Mouse (Mus musculus): ENCODE measurements around the gene Dynll2.
A peak's percentile ranks its signal among the peaks of the same experiment; 100 is the strongest.
"Not testable (repeated sequence)": the region's sequence is repeated elsewhere in the genome, so short reads cannot be mapped to it uniquely, and the experiment has no call there.

The Dynll2 gene

GRCm38 (mm10) chr11:87986141-87986741 lies 1.1 kb downstream of the Dynll2 start:
- peak; percentile 76 for DNase-seq

- no peak for DNase-seq
Measured at GRCm38 (mm10) chr11:87985643-87986042, 1.7 kb downstream of the Dynll2 start.

- no peak for DNase-seq
Measured at GRCm38 (mm10) chr11:87984571-87984970, 2.8 kb downstream of the Dynll2 start.

- no peak for DNase-seq
Measured at GRCm38 (mm10) chr11:87978905-87979304, 8.4 kb downstream of the Dynll2 start.

GRCm38 (mm10) chr11:87977021-87977420 lies 10.3 kb downstream of the Dynll2 start:
- not testable (repeated sequence) for DNase-seq

GRCm38 (mm10) chr11:87974477-87975181 lies 12.7 kb downstream of the Dynll2 start:
- peak; percentile 57 for DNase-seq

GRCm38 (mm10) chr11:87973559-87974305 lies 13.6 kb downstream of the Dynll2 start:
- DNase-seq = no peak

GRCm38 (mm10) chr11:87972829-87973228 lies 14.5 kb downstream of the Dynll2 start:
- DNase-seq = no peak

GRCm38 (mm10) chr11:87968356-87969122 lies 18.8 kb downstream of the Dynll2 start:
- DNase-seq = no peak

- DNase-seq = peak; percentile 89
Measured at GRCm38 (mm10) chr11:87967692-87968289, 19.5 kb downstream of the Dynll2 start.

GRCm38 (mm10) chr11:87966214-87966613 lies 21.1 kb downstream of the Dynll2 start:
- DNase-seq = no peak

- DNase-seq = no peak
Measured at GRCm38 (mm10) chr11:87965293-87965692, 22.0 kb downstream of the Dynll2 start.

- DNase-seq = no peak
Measured at GRCm38 (mm10) chr11:87957066-87957465, 30.3 kb downstream of the Dynll2 start.

- no peak for DNase-seq
Measured at GRCm38 (mm10) chr11:87955144-87955543, 32.2 kb downstream of the Dynll2 start.

GRCm38 (mm10) chr11:87949990-87950389 lies 37.3 kb downstream of the Dynll2 start:
- DNase-seq = no peak

GRCm38 (mm10) chr11:87935467-87935866 lies 51.9 kb downstream of the Dynll2 start:
- no peak for DNase-seq

- DNase-seq = no peak
Measured at GRCm38 (mm10) chr11:87933731-87934130, 53.6 kb downstream of the Dynll2 start.

GRCm38 (mm10) chr11:87930348-87930747 lies 57.0 kb downstream of the Dynll2 start:
- DNase-seq = no peak
